ENCODE assay signal across 19 mouse cellular contexts in genomic region chr11:53184698-53185097, GRCm38 (mm10).
DNase-seq lines count a peak whose midpoint lies in the region; ATAC-seq and TF ChIP-seq lines count a peak whose summit lies in the region.
"Had no signal": no experiment of that assay in that cellular context is flagged by ENCODE, and none has a peak within 500 bp of the region (broad histone marks: within the 10 kb centered on the region; RNA-seq: fewer than 3 reads in every experiment).

No protein-coding gene starts in this region.

- WGBS in liver, embryonic 12.5 days (ENCODE audit: insufficient replicate concordance) = 31% methylated on average over 5 of the region's 5 CpGs
- 18% methylated on average over 5 of the region's 5 CpGs for WGBS in liver, embryonic 14.5 days (ENCODE audit: insufficient replicate concordance)
- WGBS in forebrain, embryonic 16.5 days = 69% methylated on average over 5 of the region's 5 CpGs

- H3K36me3 ChIP-seq in liver, embryonic 12.5 days = no peaks in the 10 kb centered on the region
- no peaks in the 10 kb centered on the region for H3K36me3 ChIP-seq in liver, embryonic 14.5 days (replicated peaks; ENCODE audit: control insufficient read depth, insufficient read depth, low read depth)
- no peaks in the 10 kb centered on the region for H3K36me3 ChIP-seq in forebrain, embryonic 16.5 days (ENCODE audit: control insufficient read depth, insufficient read depth)
- H3K36me3 ChIP-seq: heart, embryonic 13.5 days; hindbrain, embryonic 10.5 days; limb, embryonic 15.5 days; neural tube, embryonic 13.5 days had no signal

- peak; percentile 8 for DNase-seq in liver
- DNase-seq in B cell, adult 2 months = peak; percentile 46 to 51
- DNase-seq in liver, embryonic 14.5 days (ENCODE audit: low read depth in 3 of 3, low spot score in 3 of 3) = peak in 2 of 3 experiments; percentile 7 to 9
- DNase-seq in skeletal muscle tissue, adult 2 months (ENCODE audit: low read depth, low spot score) = peak; percentile 12
- DNase-seq in gastrocnemius, postnatal 14 days = no peak
- no peak for DNase-seq in urinary bladder, postnatal 25 days (ENCODE audit: low spot score)
- DNase-seq: adrenal gland, adult 8-10 months; cerebellum, adult 8-10 months; gastrocnemius, postnatal 25 days; right cerebral cortex, postnatal 4 days had no signal

- no peak overlapping the region for H3K9ac ChIP-seq in liver, embryonic 12.5 days
- no peak overlapping the region for H3K9ac ChIP-seq in liver, embryonic 14.5 days (replicated peaks)
- H3K9ac ChIP-seq in forebrain, embryonic 16.5 days (replicated peaks; ENCODE audit: low read depth, low read length) = no peak overlapping the region
- H3K9ac ChIP-seq: heart, embryonic 13.5 days; limb, embryonic 15.5 days; neural tube, embryonic 13.5 days had no signal

- intact Hi-C loops in gastrocnemius, postnatal 14 days (cut with DNase I; ENCODE audit: low total_unique reads) = no loop called here

- no peak overlapping the region for H3K27ac ChIP-seq in liver, embryonic 12.5 days
- no peak overlapping the region for H3K27ac ChIP-seq in liver, embryonic 14.5 days
- no peak overlapping the region for H3K27ac ChIP-seq in forebrain, embryonic 16.5 days (ENCODE audit: low read length)
- H3K27ac ChIP-seq: heart, embryonic 13.5 days; hindbrain, embryonic 10.5 days; limb, embryonic 15.5 days; neural tube, embryonic 13.5 days; stomach, postnatal 0 days had no signal

- H3K9me3 ChIP-seq in liver, embryonic 12.5 days (replicated peaks) = no peaks in the 10 kb centered on the region
- no peaks in the 10 kb centered on the region for H3K9me3 ChIP-seq in liver, embryonic 14.5 days (ENCODE audit: control insufficient read depth, low read length)
- no peaks in the 10 kb centered on the region for H3K9me3 ChIP-seq in forebrain, embryonic 16.5 days (ENCODE audit: control insufficient read depth, low read length)
- H3K9me3 ChIP-seq: heart, embryonic 13.5 days; hindbrain, embryonic 10.5 days; limb, embryonic 15.5 days; neural tube, embryonic 13.5 days had no signal

- H3K4me1 ChIP-seq in liver, embryonic 12.5 days = 0 out of 2 replicates have a peak, but pooled peaks cover 4% of the 10 kb centered on the region
- peaks cover 0 to 7% of the 10 kb centered on the region in 2 experiments; a peak in 1 of 4 replicates for H3K4me1 ChIP-seq in liver, embryonic 14.5 days (replicated peaks; ENCODE audit: control insufficient read depth in 2 of 2, insufficient read depth in 2 of 2, low read length in 1 of 2)
- H3K4me1 ChIP-seq in forebrain, embryonic 16.5 days (replicated peaks; ENCODE audit: control insufficient read depth, insufficient read depth, low read length) = peaks cover 7% of the 10 kb centered on the region; the same call in 1 of the 2 replicates
- H3K4me1 ChIP-seq: limb, embryonic 15.5 days had no signal

- no peak for TF ChIP-seq CTCF in liver, embryonic 14.5 days (IDR thresholded peaks at IDR 0.05; ENCODE audit: low read depth)

- H3K4me2 ChIP-seq in liver, embryonic 12.5 days = no peak overlapping the region
- no peak overlapping the region for H3K4me2 ChIP-seq in liver, embryonic 14.5 days (ENCODE audit: low read depth)
- no peak overlapping the region for H3K4me2 ChIP-seq in forebrain, embryonic 16.5 days (ENCODE audit: low read length)
- H3K4me2 ChIP-seq: heart, embryonic 13.5 days; limb, embryonic 15.5 days; neural tube, embryonic 13.5 days had no signal

- no peak for TF ChIP-seq EP300 in liver, embryonic 14.5 days (IDR thresholded peaks at IDR 0.05; ENCODE audit: low read depth)

- no peak overlapping the region for H3K4me3 ChIP-seq in liver, embryonic 12.5 days
- no peak overlapping the region for H3K4me3 ChIP-seq in liver, embryonic 14.5 days (ENCODE audit: insufficient read depth in 1 of 2, low read depth in 2 of 2, low read length in 2 of 2)
- no peak overlapping the region for H3K4me3 ChIP-seq in forebrain, embryonic 16.5 days (replicated peaks; ENCODE audit: low read length)
- H3K4me3 ChIP-seq: erythroblast, embryonic 14.5 days; heart, embryonic 13.5 days; hindbrain, embryonic 10.5 days; limb, embryonic 15.5 days; neural tube, embryonic 13.5 days had no signal

- no peaks in the 10 kb centered on the region for H3K27me3 ChIP-seq in liver, embryonic 12.5 days (replicated peaks)
- H3K27me3 ChIP-seq in liver, embryonic 14.5 days (ENCODE audit: control insufficient read depth, insufficient read depth, low read length) = no peaks in the 10 kb centered on the region
- H3K27me3 ChIP-seq in forebrain, embryonic 16.5 days (replicated peaks; ENCODE audit: control insufficient read depth, insufficient read depth, low read length) = no peaks in the 10 kb centered on the region
- H3K27me3 ChIP-seq: heart, embryonic 13.5 days; limb, embryonic 15.5 days; neural tube, embryonic 13.5 days had no signal

- no peak for ATAC-seq in liver, embryonic 12.5 days
- ATAC-seq in liver, embryonic 14.5 days (ENCODE audit: insufficient read depth) = no peak
- ATAC-seq in forebrain, embryonic 16.5 days = no peak
- ATAC-seq: inflammation-experienced regulatory T-cells, adult 6 months had no signal

Comparison
In these comparisons a context has a peak if more than half of its experiments do, and no peak if none do; other contexts are left out.
1. DNase-seq: peak in liver (single experiment), B cell, adult 2 months (2 of 2), liver, embryonic 14.5 days (2 of 3) and skeletal muscle tissue, adult 2 months (single experiment); none in gastrocnemius, postnatal 14 days (single experiment) and urinary bladder, postnatal 25 days (single experiment).